Mouse (Mus musculus): ENCODE measurements around the gene Mid1.
"Not testable (repeated sequence)": the region's sequence is repeated elsewhere in the genome, so short reads cannot be mapped to it uniquely, and the experiment has no call there.

DNA sequence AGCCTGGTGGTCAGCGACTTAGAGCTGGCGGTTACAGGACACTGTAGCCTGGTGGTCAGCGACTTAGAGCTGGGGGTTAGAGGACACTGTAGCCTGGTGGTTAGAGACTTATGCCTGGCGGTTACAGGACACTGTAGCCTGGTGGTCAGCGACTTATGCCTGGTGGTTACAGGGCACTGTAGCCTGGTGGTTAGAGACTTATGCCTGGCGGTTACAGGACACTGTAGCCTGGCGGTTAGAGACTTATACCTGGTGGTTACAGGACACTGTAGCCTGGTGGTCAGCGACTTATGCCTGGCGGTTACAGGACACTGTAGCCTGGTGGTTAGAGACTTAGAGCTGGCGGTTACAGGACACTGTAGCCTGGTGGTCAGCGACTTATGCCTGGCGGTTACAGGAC is 330.9 kb downstream of the Mid1 start:
- not testable (repeated sequence) for TF ChIP-seq CTCF (IDR thresholded peaks at IDR 0.05; ENCODE audit: low read depth, low read length); POLR2A (IDR thresholded peaks at IDR 0.05; ENCODE audit: extremely low read depth, insufficient read depth, low read length)
